Mouse (Mus musculus): ENCODE results near the gene Tnfrsf25. TPM values are rescaled to one million over a fixed set of nuclear protein-coding genes. Genes with fewer than 3 reads are reported as not detected.

The Tnfrsf25 gene
- 3.6 and 4.1 TPM in 2 replicates for polyA plus RNA-seq (2012; rRNA removed)

DNA sequence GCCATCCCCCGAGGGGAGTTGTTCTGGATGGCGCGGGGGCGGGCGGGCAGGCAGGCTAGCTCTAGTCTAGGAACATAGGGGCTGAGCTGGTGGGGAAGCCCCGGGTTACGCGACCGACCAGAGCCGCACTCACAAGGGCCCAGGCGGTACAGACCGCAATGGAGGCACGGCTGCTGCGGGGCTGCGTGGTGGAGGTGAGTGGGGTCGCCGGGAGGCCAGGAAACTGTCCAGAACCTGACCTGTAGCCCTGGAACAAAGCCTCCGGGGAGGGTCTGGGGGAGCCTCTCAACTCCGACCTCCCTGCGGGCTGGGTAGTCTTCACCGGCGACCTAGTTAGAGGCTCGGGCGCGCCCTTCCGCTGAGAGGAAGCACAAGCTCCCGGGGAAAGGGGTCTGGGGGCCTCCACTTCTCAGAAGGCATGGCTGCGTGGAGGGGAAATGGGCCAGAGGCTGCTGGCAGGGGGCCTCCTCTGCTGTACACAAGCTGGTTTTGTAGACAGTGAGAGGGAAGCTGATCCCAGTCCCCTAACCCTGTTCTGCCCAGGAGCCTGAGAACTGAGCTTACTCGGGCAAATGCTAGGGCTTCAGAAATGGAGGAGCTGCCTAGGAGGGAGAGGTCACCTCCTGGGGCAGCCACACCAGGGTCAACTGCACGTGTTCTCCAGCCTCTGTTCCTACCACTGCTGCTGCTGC is at the start of gene Tnfrsf25:
Tnfrsf25 (plus strand) TSS at position 14 of the 692 bp plus-strand sequence.

DNA sequence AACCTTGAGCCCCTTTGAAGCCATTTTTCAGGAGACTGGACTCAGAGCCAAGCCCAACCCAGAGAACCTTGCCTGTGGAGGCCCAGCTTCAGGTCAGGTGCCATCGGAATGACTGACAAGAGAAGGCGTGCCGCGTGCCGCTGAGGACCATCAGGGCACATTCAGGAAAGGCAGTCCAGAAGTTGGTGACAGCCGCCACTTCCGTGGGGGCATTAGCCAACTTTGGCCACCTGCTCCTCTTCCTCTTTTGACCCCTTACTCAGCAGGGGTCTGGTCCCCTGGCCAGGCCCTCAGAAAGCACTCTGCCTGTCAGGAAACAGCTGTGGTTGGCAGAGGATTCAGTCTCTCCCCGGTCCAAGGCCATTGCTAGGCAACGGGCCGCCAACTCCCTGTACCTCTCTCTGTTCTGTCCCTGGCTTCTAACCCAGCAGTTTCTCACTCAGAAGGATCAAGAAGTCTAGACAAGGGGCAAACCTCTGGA is 43.6 kb upstream of the Tnfrsf25 start, which contains the start of gene Plekhg5:
Plekhg5 (plus strand) TSS at position 378 of the 481 bp plus-strand sequence.

DNA sequence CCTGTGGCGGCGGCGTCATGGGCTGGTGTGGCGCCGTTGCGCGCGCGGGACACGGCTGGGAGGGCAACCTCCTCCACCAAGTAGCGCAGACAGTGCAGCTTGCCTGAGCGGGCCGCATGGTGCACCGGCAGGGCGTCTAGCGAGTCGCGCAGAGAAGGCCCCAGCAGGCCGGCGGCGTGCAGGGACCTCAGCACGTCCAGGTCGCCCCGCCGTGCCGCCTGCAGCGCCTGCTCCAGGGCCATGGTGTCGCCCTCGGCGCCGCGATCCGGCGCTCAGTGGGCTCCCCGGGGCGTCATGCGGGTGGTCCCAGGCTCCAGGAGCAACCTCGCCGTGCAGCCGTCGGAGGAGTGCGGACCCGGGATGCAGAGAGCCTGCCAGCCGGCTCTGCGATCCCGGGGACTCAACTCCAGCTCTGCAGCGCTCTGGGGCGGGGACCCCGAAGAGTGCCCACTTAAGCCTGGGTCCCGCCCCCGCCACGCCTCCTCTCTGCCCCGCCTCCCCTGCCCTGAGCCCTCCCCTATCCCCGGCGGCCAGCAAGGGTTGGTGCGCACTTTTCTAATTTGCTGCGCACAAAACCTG is 36.3 kb downstream of the Tnfrsf25 start, which contains the start of gene Espn:
Espn (minus strand) TSS at position 406 of the 579 bp plus-strand sequence.

DNA sequence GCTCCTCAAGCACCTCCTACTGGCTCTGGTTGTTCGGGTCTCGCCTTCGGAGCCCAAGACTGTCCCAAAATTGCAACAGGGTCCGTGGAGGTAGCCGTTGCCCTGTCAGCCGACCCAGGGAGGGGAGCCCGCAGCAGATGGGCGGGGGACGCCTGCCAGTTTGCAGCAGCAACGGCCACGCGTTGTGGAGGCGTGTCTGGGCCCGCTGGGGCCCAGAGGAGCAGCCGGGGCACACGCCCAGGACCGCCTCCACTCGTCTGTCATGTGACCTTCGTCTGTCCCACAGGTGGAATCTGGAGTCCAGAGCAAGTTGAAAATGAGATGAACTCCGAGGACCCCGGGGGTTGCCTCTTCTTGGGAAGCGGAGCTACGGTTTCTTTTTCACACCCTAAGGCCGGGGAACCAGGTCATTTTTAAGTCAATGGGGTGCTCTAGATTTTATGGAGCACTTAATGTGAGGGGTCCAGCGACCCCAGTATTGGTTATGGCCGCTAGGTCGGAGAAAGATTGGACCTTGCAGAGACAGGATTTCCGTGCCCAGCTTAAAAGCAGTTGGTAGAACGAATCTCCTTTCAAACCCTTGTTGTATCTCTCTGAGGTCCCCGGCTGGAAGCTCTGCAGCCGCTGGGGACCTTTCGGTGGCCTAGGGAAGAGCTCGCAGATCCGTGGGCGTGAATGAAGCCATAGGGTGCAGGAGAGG is 43.0 kb downstream of the Tnfrsf25 start, which contains the start of gene Hes2:
Hes2 (plus strand) TSS at position 283 of the 700 bp plus-strand sequence.

Other genes with a start within 250 kb of the Tnfrsf25 start
- 30.7 and 31.8 TPM in 2 replicates for gene Dnajc11, start 182.2 kb upstream of the Tnfrsf25 start, polyA plus RNA-seq (2012; rRNA removed)
- 24.8 and 27.2 TPM in 2 replicates for gene Thap3, start 126.9 kb upstream of the Tnfrsf25 start, polyA plus RNA-seq (2012; rRNA removed)
- 5.0 and 7.2 TPM in 2 replicates for gene Phf13, start 119.7 kb upstream of the Tnfrsf25 start, polyA plus RNA-seq (2012; rRNA removed)
- 26.2 and 55.1 TPM in 2 replicates for gene Klhl21, start 107.1 kb upstream of the Tnfrsf25 start, polyA plus RNA-seq (2012; rRNA removed)
- 8.3 and 10.3 TPM in 2 replicates for gene Zbtb48, start 88.3 kb upstream of the Tnfrsf25 start, polyA plus RNA-seq (2012; rRNA removed)
- 0.05 TPM in 1 of 2 replicates, not detected in the other for gene Tas1r1, start 77.4 kb upstream of the Tnfrsf25 start, polyA plus RNA-seq (2012; rRNA removed)
- gene Nol9, start 76.6 kb upstream of the Tnfrsf25 start, polyA plus RNA-seq (2012; rRNA removed) = 8.2 and 8.6 TPM in 2 replicates
- 13.5 and 14.7 TPM in 2 replicates for gene Plekhg5, start 43.4 kb upstream of the Tnfrsf25 start, polyA plus RNA-seq (2012; rRNA removed)
- gene Espn, start 36.4 kb downstream of the Tnfrsf25 start, polyA plus RNA-seq (2012; rRNA removed) = 35.6 and 61.3 TPM in 2 replicates
- gene Hes2, start 42.9 kb downstream of the Tnfrsf25 start, polyA plus RNA-seq (2012; rRNA removed) = 1.4 and 2.2 TPM in 2 replicates
- gene Acot7, start 62.2 kb downstream of the Tnfrsf25 start, polyA plus RNA-seq (2012; rRNA removed) = 20.9 and 22.8 TPM in 2 replicates
- 9.9 and 15.4 TPM in 2 replicates for gene Gpr153, start 158.3 kb downstream of the Tnfrsf25 start, polyA plus RNA-seq (2012; rRNA removed)
- not detected in 2 replicates for gene Hes3, start 175.7 kb downstream of the Tnfrsf25 start, polyA plus RNA-seq (2012; rRNA removed)
- gene Icmt, start 181.3 kb downstream of the Tnfrsf25 start, polyA plus RNA-seq (2012; rRNA removed) = 12.2 and 15.1 TPM in 2 replicates
- gene Rnf207, start 203.1 kb downstream of the Tnfrsf25 start, polyA plus RNA-seq (2012; rRNA removed) = 2.5 and 2.9 TPM in 2 replicates
- 3.8 and 6.2 TPM in 2 replicates for gene Rpl22, start 209.8 kb downstream of the Tnfrsf25 start, polyA plus RNA-seq (2012; rRNA removed)
- 0.38 and 0.61 TPM in 2 replicates for gene Chd5, start 222.7 kb downstream of the Tnfrsf25 start, polyA plus RNA-seq (2012; rRNA removed)